8 mouse cellular contexts compared by ENCODE assay signal in the genomic region with DNA sequence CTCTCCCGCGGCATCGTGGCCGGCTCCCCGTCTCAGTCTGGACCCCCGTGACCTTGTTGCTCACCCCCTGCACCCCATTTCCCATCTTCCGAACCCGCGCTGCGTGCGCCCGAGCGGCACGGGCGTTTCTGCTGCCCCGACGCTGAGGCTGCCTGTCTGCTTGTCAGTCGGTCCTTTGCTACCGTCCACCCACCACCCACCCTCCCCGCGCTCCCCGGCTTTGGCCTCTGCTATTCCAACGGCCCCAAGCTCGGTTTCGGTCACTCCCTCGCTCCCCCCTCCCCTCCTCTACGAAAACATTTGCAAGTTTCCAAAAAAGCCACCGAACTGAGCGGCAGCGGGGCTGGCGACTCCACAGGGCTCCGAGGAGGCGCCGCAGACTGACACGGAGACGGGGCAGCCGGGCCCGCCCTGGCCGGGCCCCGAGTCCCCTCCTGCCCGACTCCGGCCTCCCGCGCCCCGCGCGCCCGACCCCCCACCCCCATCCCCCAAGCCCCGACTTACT. TPM values are rescaled to one million over a fixed set of nuclear protein-coding genes. Genes with fewer than 3 reads are reported as not detected.
DNase-seq lines count a peak whose midpoint lies in the region; ATAC-seq and TF ChIP-seq lines count a peak whose summit lies in the region.

No protein-coding gene starts in this region.

- DNase-seq in hindbrain, postnatal 0 days (ENCODE audit: low spot score), result peak; percentile 37
- peak; percentile 37 for DNase-seq in lung, postnatal 0 days (ENCODE audit: low spot score)
- DNase-seq in B cell, adult 2 months, result no peak
- no peak for DNase-seq in layer of hippocampus, adult 9-11 months

- peak overlapping the region; percentile 98 for H3K27ac ChIP-seq in embryonic facial prominence, embryonic 13.5 days
- peak overlapping the region; percentile 15; the same call in 1 of the 2 replicates for H3K27ac ChIP-seq in hindbrain, postnatal 0 days
- peak overlapping the region; percentile 60 for H3K27ac ChIP-seq in lung, postnatal 0 days (ENCODE audit: low read length)

- H3K27me3 ChIP-seq in megakaryocyte, embryonic 14.5 days (replicated peaks), result peaks cover 97% of the 10 kb centered on the region
- H3K27me3 ChIP-seq in embryonic facial prominence, embryonic 13.5 days, result peaks cover 44% of the 10 kb centered on the region
- no peaks in the 10 kb centered on the region for H3K27me3 ChIP-seq in hindbrain, postnatal 0 days (ENCODE audit: insufficient read depth, low read length)
- H3K27me3 ChIP-seq in lung, postnatal 0 days (replicated peaks; ENCODE audit: insufficient read depth, low read length), result peaks cover 23% of the 10 kb centered on the region

- ATAC-seq in megakaryocyte, adult 5-6 weeks (ENCODE audit: poor library complexity, severe bottlenecking), result no peak
- peak; percentile 12; the same call in 1 of the 2 replicates for ATAC-seq in embryonic facial prominence, embryonic 13.5 days (ENCODE audit: insufficient number of reproducible peaks, insufficient read depth, low FRiP score, low TSS enrichment, low read depth)
- ATAC-seq in hindbrain, postnatal 0 days, result peak; percentile 30; the same call in 1 of the 2 replicates
- peak; percentile 49 for ATAC-seq in lung, postnatal 0 days
- no peak for ATAC-seq in activated CD4-positive, CD25-positive, alpha-beta regulatory T cell, adult 4 months

- peak overlapping the region; percentile 90 for H3K4me3 ChIP-seq in megakaryocyte, embryonic 14.5 days (replicated peaks)
- H3K4me3 ChIP-seq in embryonic facial prominence, embryonic 13.5 days, result peak overlapping the region; percentile 81
- H3K4me3 ChIP-seq in hindbrain, postnatal 0 days (ENCODE audit: low read length), result peak overlapping the region; percentile 46
- peak overlapping the region; percentile 58 for H3K4me3 ChIP-seq in lung, postnatal 0 days (ENCODE audit: low read depth, low read length)

- WGBS in embryonic facial prominence, embryonic 13.5 days, result under 1% methylated on average over 43 of the region's 49 CpGs
- WGBS in hindbrain, postnatal 0 days, result under 1% methylated on average over 41 of the region's 49 CpGs
- 2% methylated on average over 43 of the region's 49 CpGs for WGBS in lung, postnatal 0 days

- H3K4me1 ChIP-seq in megakaryocyte, embryonic 14.5 days, result peaks cover 20% of the 10 kb centered on the region
- H3K4me1 ChIP-seq in embryonic facial prominence, embryonic 13.5 days, result peaks cover 53% of the 10 kb centered on the region
- no peaks in the 10 kb centered on the region for H3K4me1 ChIP-seq in hindbrain, postnatal 0 days (ENCODE audit: insufficient read depth, low read length)
- no peaks in the 10 kb centered on the region for H3K4me1 ChIP-seq in lung, postnatal 0 days (ENCODE audit: insufficient read depth, low read depth, low read length)

- H3K4me2 ChIP-seq in embryonic facial prominence, embryonic 13.5 days, result peak overlapping the region; percentile 69
- peak overlapping the region; percentile 67 for H3K4me2 ChIP-seq in hindbrain, postnatal 0 days (ENCODE audit: low read depth, low read length)
- peak overlapping the region; percentile 81 for H3K4me2 ChIP-seq in lung, postnatal 0 days (replicated peaks; ENCODE audit: low read depth, low read length)

- peaks cover 2% of the 10 kb centered on the region; the same call in 1 of the 2 replicates for H3K9me3 ChIP-seq in megakaryocyte, embryonic 14.5 days
- no peaks in the 10 kb centered on the region for H3K9me3 ChIP-seq in embryonic facial prominence, embryonic 13.5 days
- H3K9me3 ChIP-seq in hindbrain, postnatal 0 days (ENCODE audit: low read length), result no peaks in the 10 kb centered on the region
- no peaks in the 10 kb centered on the region for H3K9me3 ChIP-seq in lung, postnatal 0 days (ENCODE audit: low read length)

- TF ChIP-seq EP300 in lung, postnatal 0 days (IDR thresholded peaks at IDR 0.05), result no peak

- no peaks in the 10 kb centered on the region for H3K36me3 ChIP-seq in megakaryocyte, embryonic 14.5 days (replicated peaks; ENCODE audit: low read length)
- peaks cover 15% of the 10 kb centered on the region for H3K36me3 ChIP-seq in embryonic facial prominence, embryonic 13.5 days
- H3K36me3 ChIP-seq in hindbrain, postnatal 0 days (ENCODE audit: insufficient read depth, low read length), result no peaks in the 10 kb centered on the region
- no peaks in the 10 kb centered on the region for H3K36me3 ChIP-seq in lung, postnatal 0 days (ENCODE audit: insufficient read depth, low read length)

- no peak for TF ChIP-seq CTCF in hindbrain, postnatal 0 days (IDR thresholded peaks at IDR 0.05; ENCODE audit: low read depth)
- no peak for TF ChIP-seq CTCF in lung, postnatal 0 days (IDR thresholded peaks at IDR 0.05)

- peak overlapping the region; percentile 95 for H3K9ac ChIP-seq in embryonic facial prominence, embryonic 13.5 days
- H3K9ac ChIP-seq in hindbrain, postnatal 0 days (replicated peaks; ENCODE audit: low read length), result peak overlapping the region; percentile 51
- peak overlapping the region; percentile 32; the same call in 1 of the 2 replicates for H3K9ac ChIP-seq in lung, postnatal 0 days (replicated peaks; ENCODE audit: low read depth)

RNA-seq across cellular contexts. Expression of gene Myl3, which starts 1.3 kb away (rescaled TPM):
- polyA plus RNA-seq in megakaryocyte, embryonic 14.5 days (2012; ENCODE audit: insufficient read depth, low replicate concordance), result not detected in 2 replicates
- not detected in 2 replicates for total RNA-seq in megakaryocyte, adult 5-6 weeks (2015)
- not detected in 2 replicates for total RNA-seq in megakaryocyte, adult 5-6 weeks (2017)
- polyA plus RNA-seq in embryonic facial prominence, embryonic 13.5 days (2015; fragmentation: Nextera tagmentation; extraction: Ambion mirVana), result 1.6 and 12.3 TPM in 2 replicates
- 0.72 TPM in 1 of 2 replicates, not detected in the other for total RNA-seq in hindbrain, postnatal 0 days (2014; rRNA removed)
- 0.65 and 0.89 TPM in 2 replicates for polyA plus RNA-seq in hindbrain, postnatal 0 days (2015; fragmentation: Nextera tagmentation; extraction: Ambion mirVana)
- polyA plus RNA-seq in lung, postnatal 0 days (2015; fragmentation: Nextera tagmentation; extraction: Ambion mirVana), result 10.4 and 13.8 TPM in 2 replicates
- not detected for polyA plus RNA-seq in activated CD4-positive, CD25-positive, alpha-beta regulatory T cell, adult 4 months (2017; shearing (Covaris generic))

RNA-seq across cellular contexts. Expression of gene Pth1r, which starts 3.9 kb away (rescaled TPM):
- polyA plus RNA-seq in megakaryocyte, embryonic 14.5 days (2012; ENCODE audit: insufficient read depth, low replicate concordance), result 0.11 TPM in 1 of 2 replicates, not detected in the other
- total RNA-seq in megakaryocyte, adult 5-6 weeks (2015), result not detected in 2 replicates
- total RNA-seq in megakaryocyte, adult 5-6 weeks (2017), result 0.77 TPM in 1 of 2 replicates, not detected in the other
- 138 and 165 TPM in 2 replicates for polyA plus RNA-seq in embryonic facial prominence, embryonic 13.5 days (2015; fragmentation: Nextera tagmentation; extraction: Ambion mirVana)
- total RNA-seq in hindbrain, postnatal 0 days (2014; rRNA removed), result 27.7 and 29.2 TPM in 2 replicates
- 11.7 and 12.5 TPM in 2 replicates for polyA plus RNA-seq in hindbrain, postnatal 0 days (2015; fragmentation: Nextera tagmentation; extraction: Ambion mirVana)
- 19.4 and 24.4 TPM in 2 replicates for polyA plus RNA-seq in lung, postnatal 0 days (2015; fragmentation: Nextera tagmentation; extraction: Ambion mirVana)
- polyA plus RNA-seq in activated CD4-positive, CD25-positive, alpha-beta regulatory T cell, adult 4 months (2017; shearing (Covaris generic)), result not detected

RNA-seq across cellular contexts. Expression of gene Prss42, which starts 55.0 kb away (rescaled TPM):
- not detected in 2 replicates for polyA plus RNA-seq in megakaryocyte, embryonic 14.5 days (2012; ENCODE audit: insufficient read depth, low replicate concordance)
- total RNA-seq in megakaryocyte, adult 5-6 weeks (2015), result not detected in 2 replicates
- not detected in 2 replicates for total RNA-seq in megakaryocyte, adult 5-6 weeks (2017)
- polyA plus RNA-seq in embryonic facial prominence, embryonic 13.5 days (2015; fragmentation: Nextera tagmentation; extraction: Ambion mirVana), result not detected in 2 replicates
- not detected in 2 replicates for total RNA-seq in hindbrain, postnatal 0 days (2014; rRNA removed)
- polyA plus RNA-seq in hindbrain, postnatal 0 days (2015; fragmentation: Nextera tagmentation; extraction: Ambion mirVana), result not detected in 2 replicates
- not detected in 2 replicates for polyA plus RNA-seq in lung, postnatal 0 days (2015; fragmentation: Nextera tagmentation; extraction: Ambion mirVana)
- not detected for polyA plus RNA-seq in activated CD4-positive, CD25-positive, alpha-beta regulatory T cell, adult 4 months (2017; shearing (Covaris generic))

Comparison
In these comparisons a context has a peak if more than half of its experiments do, and no peak if none do; other contexts are left out.
1. ATAC-seq: peak in embryonic facial prominence, embryonic 13.5 days (single experiment), hindbrain, postnatal 0 days (single experiment) and lung, postnatal 0 days (single experiment); none in megakaryocyte, adult 5-6 weeks (single experiment) and activated CD4-positive, CD25-positive, alpha-beta regulatory T cell, adult 4 months (single experiment).
2. H3K27ac ChIP-seq: peak in every context shown above with its lines; median percentile 98 in embryonic facial prominence, embryonic 13.5 days; 60 in lung, postnatal 0 days; 15 in hindbrain, postnatal 0 days.
3. H3K9ac ChIP-seq: peak in every context shown above with its lines; median percentile 95 in embryonic facial prominence, embryonic 13.5 days; 51 in hindbrain, postnatal 0 days; 32 in lung, postnatal 0 days.
4. DNase-seq: peak in hindbrain, postnatal 0 days (single experiment) and lung, postnatal 0 days (single experiment); none in B cell, adult 2 months (0 of 2) and layer of hippocampus, adult 9-11 months (single experiment).
5. RNA of gene Pth1r, which starts 3.9 kb away (polyA plus RNA-seq): 138 to 165 TPM in embryonic facial prominence, embryonic 13.5 days, 19.4 to 24.4 TPM in lung, postnatal 0 days and 11.7 to 12.5 TPM in hindbrain, postnatal 0 days; 0.11 TPM in megakaryocyte, embryonic 14.5 days and not detected in activated CD4-positive, CD25-positive, alpha-beta regulatory T cell, adult 4 months; every median in the first group is over 10 times any median in the second.
6. Peak in every context shown above with its lines, with median percentiles within 50 percentile points of each other: H3K4me3 ChIP-seq and H3K4me2 ChIP-seq.